Mouse (Mus musculus): ENCODE measurements around the gene Wipf2. TPM values are rescaled to one million over a fixed set of nuclear protein-coding genes. Genes with fewer than 3 reads are reported as not detected.

The Wipf2 gene
- polyA plus RNA-seq, 1 experiment = 11.4 TPM

- Histone ChIP-seq H3K4me1 (ENCODE audit: control insufficient read depth, insufficient read depth, low read length) (no peaks in the 10 kb centered on the region), H3K27ac (ENCODE audit: insufficient read depth, low read length) (no peak within 1 kb of the TSS), H3K4me3 (ENCODE audit: insufficient read depth, low read length) (peak within 1 kb of the TSS; percentile 44)
- TF ChIP-seq POLR2A (IDR thresholded peaks at IDR 0.05; ENCODE audit: low read depth, low read length) (peak; percentile 59), CTCF (IDR thresholded peaks at IDR 0.05; ENCODE audit: borderline replicate concordance, insufficient read depth, low read length) (no peak)
Observed at GRCm38 (mm10) chr11:98836651-98837141, 26.7 kb upstream of the Wipf2 start, which contains the start of gene Rapgefl1. Gene Rapgefl1 (plus strand): TSS chr11:98836785.

DNA sequence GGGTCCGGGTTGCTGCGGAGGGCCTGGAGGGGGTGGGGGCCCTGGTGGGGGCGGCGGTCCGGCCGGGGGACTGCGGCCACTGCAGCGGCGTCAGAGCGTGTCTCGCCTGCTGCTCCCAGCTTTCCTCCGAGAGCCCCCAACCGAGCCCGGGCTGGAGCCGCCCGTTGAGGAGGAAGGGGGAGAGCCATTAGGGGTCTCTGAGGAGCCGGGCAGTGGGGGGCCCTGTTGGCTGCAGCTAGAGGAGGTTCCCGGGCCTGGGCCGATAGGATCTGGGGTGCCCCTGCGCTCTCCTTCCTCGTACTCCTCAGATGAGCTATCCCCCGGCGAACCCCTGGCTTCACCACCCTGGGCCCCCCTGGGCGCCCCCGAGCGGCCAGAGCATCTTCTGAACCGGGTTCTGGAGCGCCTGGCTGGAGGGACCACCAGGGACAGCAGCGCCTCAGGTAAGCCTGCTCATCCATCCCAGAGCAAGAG, 26.2 kb upstream of the Wipf2 start:
- Histone ChIP-seq H3K4me1 (ENCODE audit: control insufficient read depth, insufficient read depth, low read length) (no peaks in the 10 kb centered on the region), H3K27ac (ENCODE audit: insufficient read depth, low read length) (no peak overlapping the region), H3K4me3 (ENCODE audit: insufficient read depth, low read length) (peak overlapping the region; percentile 44)
- TF ChIP-seq POLR2A (IDR thresholded peaks at IDR 0.05; ENCODE audit: low read depth, low read length) (no peak), CTCF (IDR thresholded peaks at IDR 0.05; ENCODE audit: borderline replicate concordance, insufficient read depth, low read length) (no peak)

GRCm38 (mm10) chr11:98837917-98838316, 25.5 kb upstream of the Wipf2 start:
- no peak for TF ChIP-seq POLR2A (IDR thresholded peaks at IDR 0.05; ENCODE audit: low read depth, low read length)
- TF ChIP-seq CTCF (IDR thresholded peaks at IDR 0.05; ENCODE audit: borderline replicate concordance, insufficient read depth, low read length) = no peak
- Histone ChIP-seq H3K4me1 (ENCODE audit: control insufficient read depth, insufficient read depth, low read length) (no peaks in the 10 kb centered on the region), H3K4me3 (ENCODE audit: insufficient read depth, low read length) (no peak overlapping the region), H3K27ac (ENCODE audit: insufficient read depth, low read length) (no peak overlapping the region)

DNA sequence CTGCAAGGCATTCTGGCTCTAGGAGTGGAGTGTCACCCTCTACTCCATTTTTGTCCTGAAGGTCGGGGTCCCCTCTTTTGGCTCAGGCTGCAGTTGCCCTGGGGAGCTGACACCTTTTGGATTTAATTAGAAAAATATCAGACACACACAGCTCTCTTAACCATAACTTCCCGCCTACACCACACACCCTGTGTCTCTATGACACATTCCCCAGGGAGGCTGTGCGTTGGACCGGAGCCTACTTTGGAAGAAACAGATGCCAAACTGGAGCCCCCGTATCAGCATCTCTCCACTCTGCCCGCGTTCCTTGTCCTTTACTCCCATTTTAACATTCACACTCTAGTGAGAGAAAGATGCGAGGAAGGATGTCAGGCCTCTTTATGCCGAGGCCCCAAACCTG, 24.9 kb upstream of the Wipf2 start:
- H3K4me1 ChIP-seq (ENCODE audit: control insufficient read depth, insufficient read depth, low read length) = no peaks in the 10 kb centered on the region
- no peak overlapping the region for H3K27ac ChIP-seq (ENCODE audit: insufficient read depth, low read length)
- no peak overlapping the region for H3K4me3 ChIP-seq (ENCODE audit: insufficient read depth, low read length)
- no peak for TF ChIP-seq POLR2A (IDR thresholded peaks at IDR 0.05; ENCODE audit: low read depth, low read length)
- no peak for TF ChIP-seq CTCF (IDR thresholded peaks at IDR 0.05; ENCODE audit: borderline replicate concordance, insufficient read depth, low read length)

- Histone ChIP-seq H3K4me1 (ENCODE audit: control insufficient read depth, insufficient read depth, low read length) (no peaks in the 10 kb centered on the region), H3K4me3 (ENCODE audit: insufficient read depth, low read length) (no peak overlapping the region), H3K27ac (ENCODE audit: insufficient read depth, low read length) (no peak overlapping the region)
- TF ChIP-seq POLR2A (IDR thresholded peaks at IDR 0.05; ENCODE audit: low read depth, low read length) (no peak), CTCF (IDR thresholded peaks at IDR 0.05; ENCODE audit: borderline replicate concordance, insufficient read depth, low read length) (no peak)
Observed at GRCm38 (mm10) chr11:98839402-98839801, 24.0 kb upstream of the Wipf2 start.

- Histone ChIP-seq H3K27ac (ENCODE audit: insufficient read depth, low read length) (no peak overlapping the region), H3K4me1 (ENCODE audit: control insufficient read depth, insufficient read depth, low read length) (no peaks in the 10 kb centered on the region), H3K4me3 (ENCODE audit: insufficient read depth, low read length) (no peak overlapping the region)
- TF ChIP-seq POLR2A (IDR thresholded peaks at IDR 0.05; ENCODE audit: low read depth, low read length) = no peak
- no peak for TF ChIP-seq CTCF (IDR thresholded peaks at IDR 0.05; ENCODE audit: borderline replicate concordance, insufficient read depth, low read length)
Observed at GRCm38 (mm10) chr11:98839897-98840296, 23.5 kb upstream of the Wipf2 start.

DNA sequence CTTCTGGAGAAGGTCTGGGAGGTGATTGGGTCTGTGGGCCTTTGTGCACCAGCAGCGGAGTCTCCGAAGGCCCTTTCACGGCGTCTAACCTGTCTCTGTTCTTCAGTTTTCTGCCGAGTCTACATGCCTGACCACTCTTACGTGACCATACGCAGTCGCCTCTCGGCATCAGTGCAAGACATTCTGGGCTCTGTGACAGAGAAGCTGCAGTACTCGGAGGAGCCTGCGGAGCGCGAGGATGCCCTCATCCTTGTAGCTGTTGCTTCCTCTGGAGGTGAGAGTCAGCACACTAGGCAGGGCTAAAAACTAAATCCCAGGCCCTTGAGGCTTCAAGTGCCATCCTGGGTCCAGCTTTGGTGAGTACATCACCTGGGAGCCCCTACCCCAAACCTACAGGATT, 17.4 kb upstream of the Wipf2 start:
- H3K4me3 ChIP-seq (ENCODE audit: insufficient read depth, low read length) = no peak overlapping the region

DNA sequence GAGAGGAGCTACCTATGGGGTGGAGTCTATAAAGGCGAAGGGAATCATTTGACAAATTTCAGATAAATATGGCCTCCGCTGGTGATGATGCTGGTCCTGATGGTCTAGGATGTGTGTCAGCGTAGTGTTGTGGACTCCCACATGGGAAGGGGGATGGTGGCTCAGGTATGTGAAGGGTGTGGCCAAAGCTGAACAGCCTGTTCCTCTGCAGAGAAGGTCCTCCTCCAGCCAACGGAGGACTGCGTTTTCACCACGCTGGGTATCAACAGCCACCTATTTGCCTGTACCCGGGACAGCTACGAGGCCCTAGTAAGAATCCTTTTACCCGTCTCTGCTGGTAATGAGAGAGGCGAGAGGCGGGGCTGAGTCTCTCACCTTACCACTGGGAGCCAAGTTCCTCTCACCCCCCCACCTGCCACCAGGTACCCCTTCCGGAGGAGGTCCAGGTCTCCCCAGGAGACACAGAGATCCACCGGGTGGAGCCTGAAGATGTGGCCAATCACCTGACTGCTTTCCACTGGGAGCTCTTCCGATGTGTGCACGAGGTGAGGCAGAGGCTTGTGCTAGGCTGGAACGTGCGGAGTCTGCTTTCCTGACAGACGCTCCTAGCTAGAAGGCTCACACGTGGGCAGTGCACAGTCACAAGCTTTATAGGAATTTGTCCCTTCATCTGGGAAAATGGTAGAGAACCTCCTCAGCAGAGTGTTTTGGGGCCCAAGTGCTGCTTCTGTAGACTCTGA, 16.4 kb upstream of the Wipf2 start:
- Histone ChIP-seq H3K4me3 (ENCODE audit: insufficient read depth, low read length) (no peak overlapping the region), H3K4me1 (ENCODE audit: control insufficient read depth, insufficient read depth, low read length) (no peaks in the 10 kb centered on the region), H3K27ac (ENCODE audit: insufficient read depth, low read length) (no peak overlapping the region)
- no peak for TF ChIP-seq CTCF (IDR thresholded peaks at IDR 0.05; ENCODE audit: borderline replicate concordance, insufficient read depth, low read length)
- TF ChIP-seq POLR2A (IDR thresholded peaks at IDR 0.05; ENCODE audit: low read depth, low read length) = no peak

More for the DNA sequence above, 17.4 kb upstream of the Wipf2 start:
- TF ChIP-seq POLR2A (IDR thresholded peaks at IDR 0.05; ENCODE audit: low read depth, low read length) = no peak
- TF ChIP-seq CTCF (IDR thresholded peaks at IDR 0.05; ENCODE audit: borderline replicate concordance, insufficient read depth, low read length) = no peak
- Histone ChIP-seq H3K4me1 (ENCODE audit: control insufficient read depth, insufficient read depth, low read length) (no peaks in the 10 kb centered on the region), H3K27ac (ENCODE audit: insufficient read depth, low read length) (no peak overlapping the region)

GRCm38 (mm10) chr11:98849196-98849894, 14.1 kb upstream of the Wipf2 start:
- TF ChIP-seq POLR2A (IDR thresholded peaks at IDR 0.05; ENCODE audit: low read depth, low read length) = no peak
- no peak for TF ChIP-seq CTCF (IDR thresholded peaks at IDR 0.05; ENCODE audit: borderline replicate concordance, insufficient read depth, low read length)
- Histone ChIP-seq H3K27ac (ENCODE audit: insufficient read depth, low read length) (no peak overlapping the region), H3K4me1 (ENCODE audit: control insufficient read depth, insufficient read depth, low read length) (no peaks in the 10 kb centered on the region), H3K4me3 (ENCODE audit: insufficient read depth, low read length) (no peak overlapping the region)

Measured in embryonic fibroblast, embryonic 13.5 days (primary cell).